Mouse (Mus musculus) bone marrow, adult 2 months (tissue): ENCODE data around the gene Cd164. TPM values are rescaled to one million over a fixed set of nuclear protein-coding genes. Genes with fewer than 3 reads are reported as not detected.

Source experiments
- H3K27ac ChIP-seq: fragments of 200-500 bp; 2 replicates; pipeline ENCODE4 v1.5.1; 2012; ENCODE audit warnings: low read depth, mild to moderate bottlenecking, control low read depth, inconsistent platforms, low read length; ENCODE audit not compliant: control insufficient read depth, poor library complexity, insufficient read depth
- H3K4me1 ChIP-seq: fragments of 200-500 bp; 2 replicates; pipeline ENCODE4 v1.6.1; 2011; ENCODE audit warnings: low read length; ENCODE audit not compliant: control insufficient read depth, insufficient read depth
- H3K4me3 ChIP-seq: fragments of 200-500 bp; replicated peaks from 2 replicates; pipeline ENCODE3; 2011; ENCODE audit warnings: mild to moderate bottlenecking, low read depth, low read length, control low read depth; ENCODE audit not compliant: control insufficient read depth
- CTCF ChIP-seq: fragments of 200-500 bp; IDR thresholded peaks from 2 replicates; pipeline ENCODE4 v1.5.1; 2011; ENCODE audit warnings: low read length, control low read depth; ENCODE audit not compliant: control insufficient read depth, insufficient read depth
- POLR2A ChIP-seq: fragments of 200-500 bp; IDR thresholded peaks from 2 replicates; pipeline ENCODE4 v1.6.1; 2011; ENCODE audit warnings: low read depth, mild to moderate bottlenecking, control low read depth, low read length, borderline replicate concordance; ENCODE audit not compliant: control insufficient read depth
- WGBS: fragments of 180-500 bp; shearing (Covaris S2); methylation state at CpG from one replicate; pipeline ENCODE4 v1.1.7; 2018; 5-methylcytosine and 5-hydroxymethylcytosine counted together
- polyA plus RNA-seq: library from polyadenylated mRNA; stranded (reverse); fragments of >200 nt; gene quantifications from 2 replicates; pipeline ENCODE4 v1.2.4, GENCODE M21; 2011; ENCODE audit warnings: low replicate concordance; ENCODE audit not compliant: missing spikeins, insufficient read depth, insufficient read length

Cd164 gene
- polyA plus RNA-seq, 1 experiment, result 36.5 TPM

DNA sequence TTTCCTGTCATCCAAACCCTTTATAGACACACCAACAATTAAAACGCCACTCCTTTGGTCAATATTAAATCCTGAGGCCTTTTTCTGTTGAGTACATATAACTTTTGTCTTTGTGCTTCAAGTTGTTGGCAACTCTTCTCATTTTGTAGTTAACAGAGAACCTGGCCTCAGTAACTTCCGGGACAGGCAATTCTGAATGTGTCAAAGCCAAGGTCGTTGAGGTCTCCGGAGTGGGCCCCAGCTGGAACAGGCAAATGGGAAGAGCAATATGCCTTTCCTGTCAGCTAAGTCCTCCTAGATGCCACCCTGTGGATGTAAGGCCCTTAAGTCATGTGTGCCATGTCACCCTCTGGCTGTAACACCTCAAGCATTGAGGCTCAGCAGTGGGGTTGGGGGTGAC lies 61.2 kb downstream of the Cd164 start:
- WGBS, result 74% methylated on average over 4 of the region's 4 CpGs
- H3K27ac ChIP-seq, result no peak overlapping the region
- no peak overlapping the region for H3K4me3 ChIP-seq
- TF ChIP-seq CTCF (no peak), POLR2A (no peak)
- no peaks in the 10 kb centered on the region; the same call in none of the 2 replicates for H3K4me1 ChIP-seq

Other genes starting within 250 kb of the Cd164 start
- 3.0 and 6.4 TPM in 2 replicates for gene Fig4, start 216.2 kb upstream of the Cd164 start, polyA plus RNA-seq
- 0.22 TPM in 1 of 2 replicates, not detected in the other for gene Ak9, start 215.4 kb upstream of the Cd164 start, polyA plus RNA-seq
- 7.7 and 11.9 TPM in 2 replicates for gene Zbtb24, start 69.0 kb upstream of the Cd164 start, polyA plus RNA-seq
- gene Mical1, start 43.1 kb upstream of the Cd164 start, polyA plus RNA-seq, result 50.0 and 123 TPM in 2 replicates
- 3.9 and 16.7 TPM in 2 replicates for gene Smpd2, start 29.0 kb upstream of the Cd164 start, polyA plus RNA-seq
- gene Ppil6, start 29.0 kb upstream of the Cd164 start, polyA plus RNA-seq, result not detected in 2 replicates
- 1.1 and 4.3 TPM in 2 replicates for gene Ccdc162, start 197.2 kb downstream of the Cd164 start, polyA plus RNA-seq